Mouse (Mus musculus): ENCODE measurements around the gene Gar1. TPM values are rescaled to one million over a fixed set of nuclear protein-coding genes. Genes with fewer than 3 reads are reported as not detected.

Gar1 gene
- total RNA-seq, 2 experiments from 2014 or later, result 16.0 to 26.7 TPM

DNA sequence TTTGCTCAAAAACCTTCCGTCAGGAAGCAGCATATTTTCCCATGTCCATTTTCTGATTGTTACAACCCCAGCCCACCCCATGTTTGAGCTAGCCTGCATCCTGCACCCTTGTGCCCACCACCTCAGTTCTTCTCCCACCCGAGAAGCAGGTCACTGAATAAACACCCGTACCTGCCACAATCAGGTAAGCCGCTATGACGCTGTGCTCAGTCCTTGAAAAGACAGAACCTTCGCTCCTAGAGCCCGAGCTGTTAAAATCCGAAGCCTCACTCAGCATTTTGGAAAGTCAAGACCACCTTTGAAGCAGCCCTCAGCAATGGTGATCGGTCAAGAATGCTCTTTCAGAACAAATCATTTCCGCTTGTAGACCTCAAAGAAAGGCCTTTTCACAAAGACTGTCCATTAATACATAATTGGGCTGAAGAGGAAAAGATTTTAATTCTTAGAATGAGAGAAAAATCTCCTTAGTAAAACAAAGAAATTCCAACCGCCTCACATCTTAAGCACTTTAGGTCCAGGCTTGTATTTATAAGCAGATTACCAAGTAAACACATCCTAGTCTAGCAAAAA, 8.9 kb downstream of the Gar1 start, which contains the start of gene Rrh:
TSS of gene Rrh (minus strand) at position 382 of the 570 bp plus-strand sequence.
- intact Hi-C loops (cut with DNase I; ENCODE audit: low total_unique reads), result no loop called here
- no peak for DNase-seq

DNA sequence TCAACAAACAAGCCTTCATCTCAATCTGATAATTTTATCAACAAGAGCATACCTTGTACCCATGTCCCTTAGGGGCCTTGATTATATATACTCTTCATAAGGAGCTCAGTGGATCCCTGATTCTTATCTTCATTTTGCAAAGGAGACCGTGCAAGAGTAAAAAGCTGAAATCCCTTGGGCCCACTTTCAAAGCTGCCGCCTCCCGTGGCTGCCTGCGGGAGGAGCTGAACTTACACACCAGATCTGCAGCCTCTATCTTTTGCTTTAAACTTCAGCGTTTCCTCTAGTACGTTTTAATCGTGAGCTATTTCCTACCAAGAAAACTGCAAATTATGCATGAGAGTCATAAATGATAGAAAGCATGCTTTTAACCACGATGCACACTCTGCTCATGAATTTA, 9.5 kb downstream of the Gar1 start:
- intact Hi-C loops (cut with DNase I; ENCODE audit: low total_unique reads), result no loop called here
- DNase-seq, result no peak

DNA sequence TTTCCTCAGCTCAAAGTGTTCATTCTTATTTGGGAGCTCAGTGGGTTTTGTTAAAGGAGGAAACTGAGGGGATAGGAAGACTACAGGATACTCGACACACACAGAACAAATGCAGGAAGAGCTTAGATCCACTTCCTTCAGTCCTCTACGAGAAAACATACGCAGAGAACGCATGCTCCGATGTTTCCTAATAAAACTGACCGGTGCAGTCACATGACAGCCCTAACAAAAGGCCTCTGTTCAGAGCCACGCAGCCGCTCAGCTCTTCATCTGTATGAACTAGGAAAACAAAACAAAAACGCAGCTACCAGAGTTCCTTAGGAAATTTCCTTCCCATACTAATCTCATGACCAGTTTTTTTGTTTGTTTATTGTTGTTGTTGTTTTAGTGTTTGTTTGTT, 10.3 kb downstream of the Gar1 start:
- intact Hi-C loops (cut with DNase I; ENCODE audit: low total_unique reads), result no loop called here

DNA sequence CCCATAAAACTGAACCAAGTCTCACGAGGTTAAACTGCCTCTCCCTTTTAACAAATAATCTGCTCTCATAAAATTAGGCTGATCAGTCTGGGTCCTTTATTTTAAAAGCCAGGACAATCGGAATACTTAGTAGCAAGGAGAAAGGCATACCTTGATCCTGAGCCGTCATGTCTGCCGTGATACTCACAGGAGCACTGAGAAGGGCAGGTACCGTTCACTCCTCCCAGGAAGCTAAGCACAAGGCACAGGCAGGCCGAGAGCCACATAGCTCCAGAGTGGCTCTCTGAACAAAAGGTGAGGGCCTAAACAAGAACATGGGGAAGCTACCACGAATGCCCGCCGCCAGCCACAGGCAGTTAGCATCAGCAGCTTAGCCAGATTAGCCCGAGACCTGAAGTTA, 27.4 kb downstream of the Gar1 start, which contains the start of gene Lrit3:
TSS of gene Lrit3 (minus strand) at position 266 of the 400 bp plus-strand sequence.
- intact Hi-C loops (cut with DNase I; ENCODE audit: low total_unique reads), result no loop called here
- DNase-seq, result no peak

More for the DNA sequence above, 10.3 kb downstream of the Gar1 start:
- no peak for DNase-seq

GRCm38 (mm10) chr3:129799011-129799410, 32.2 kb downstream of the Gar1 start:
- intact Hi-C loops (cut with DNase I; ENCODE audit: low total_unique reads), result no loop called here
- DNase-seq, result no peak

- DNase-seq, result no peak
- intact Hi-C loops (cut with DNase I; ENCODE audit: low total_unique reads), result no loop called here
These were observed 32.6 kb downstream of the Gar1 start for GRCm38 (mm10) chr3:129798551-129798950.

- DNase-seq, result no peak
- intact Hi-C loops (cut with DNase I; ENCODE audit: low total_unique reads), result no loop called here
These were observed 33.9 kb downstream of the Gar1 start for GRCm38 (mm10) chr3:129797341-129797740.

- intact Hi-C loops (cut with DNase I; ENCODE audit: low total_unique reads), result no loop called here
- DNase-seq, result no peak
These were observed 37.4 kb downstream of the Gar1 start for GRCm38 (mm10) chr3:129793801-129794200.

GRCm38 (mm10) chr3:129782746-129783145, 48.5 kb downstream of the Gar1 start:
- intact Hi-C loops (cut with DNase I; ENCODE audit: low total_unique reads), result no loop called here

DNA sequence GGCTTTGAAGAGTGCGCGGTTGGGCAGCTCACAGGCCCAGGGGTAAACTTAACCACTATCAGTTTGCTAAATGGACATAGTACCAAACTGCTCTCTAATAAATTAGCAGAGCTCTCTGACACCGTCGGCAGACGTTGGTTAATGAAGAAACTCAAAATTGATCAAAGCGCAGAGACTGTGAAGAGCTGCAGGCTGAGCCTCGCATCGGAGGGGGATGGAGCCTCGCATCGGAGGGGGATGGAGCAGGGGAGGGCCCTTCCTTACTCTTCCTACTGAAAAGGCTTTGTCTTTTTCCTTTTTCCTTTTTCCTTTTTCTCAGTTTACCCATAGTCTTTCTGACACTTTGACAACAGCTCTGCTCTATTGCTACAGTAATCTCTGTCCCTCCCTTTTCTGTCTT, 49.8 kb downstream of the Gar1 start:
- intact Hi-C loops (cut with DNase I; ENCODE audit: low total_unique reads), result no loop called here
- no peak for DNase-seq

More at GRCm38 (mm10) chr3:129782746-129783145, 48.5 kb downstream of the Gar1 start:
- DNase-seq, result no peak

Other genes starting within 250 kb of the Gar1 start
- 10 to 100 TPM; 21.0 to 24.7 TPM for gene Egf, start 76.1 kb downstream of the Gar1 start, total RNA-seq (2021)
- gene Lrit3, start 27.4 kb downstream of the Gar1 start, total RNA-seq (2021), result not detected
- gene Rrh, start 8.8 kb downstream of the Gar1 start, total RNA-seq (2021), result not detected
- gene Cfi, start 4.5 kb upstream of the Gar1 start, total RNA-seq (2021), result not detected
- gene Pla2g12a, start 47.2 kb upstream of the Gar1 start, total RNA-seq (2021), result 10 to 100 TPM; 28.2 to 39.8 TPM
- gene Casp6, start 70.0 kb upstream of the Gar1 start, total RNA-seq (2021), result 1 to 10 TPM; 5.2 to 5.7 TPM
- gene Mcub, start 138.8 kb upstream of the Gar1 start, total RNA-seq (2021), result 1 to 10 TPM in 1 of 2 experiments, under 1 TPM in 1; 0.98 to 1.4 TPM
- 10 to 100 TPM; 20.8 to 21.8 TPM for gene Sec24b, start 230.2 kb upstream of the Gar1 start, total RNA-seq (2021)